ENCODE assay signal across 14 mouse cellular contexts in genomic region chr2:129360197-129360596, GRCm38 (mm10). TPM values are rescaled to one million over a fixed set of nuclear protein-coding genes. Genes with fewer than 3 reads are reported as not detected.
DNase-seq lines count a peak whose midpoint lies in the region; ATAC-seq lines count a peak whose summit lies in the region.
"Had no signal": no experiment of that assay in that cellular context is flagged by ENCODE, and none has a peak within 500 bp of the region (broad histone marks: within the 10 kb centered on the region; RNA-seq: fewer than 3 reads in every experiment).

No protein-coding gene starts in this region.

- no peaks in the 10 kb centered on the region for H3K9me3 ChIP-seq in hindbrain, embryonic 16.5 days (ENCODE audit: control insufficient read depth, low read length)

- no peaks in the 10 kb centered on the region for H3K4me1 ChIP-seq in hindbrain, embryonic 16.5 days (ENCODE audit: control insufficient read depth, insufficient read depth, low read depth, low read length)

- intact Hi-C loops in left cerebral cortex, postnatal 14 days (cut with DNase I): no loop called here

- H3K4me3 ChIP-seq in hindbrain, embryonic 16.5 days (ENCODE audit: low read length): no peak overlapping the region

- no peak for ATAC-seq in hindbrain, embryonic 16.5 days

- no peak overlapping the region for H3K27ac ChIP-seq in hindbrain, embryonic 16.5 days (ENCODE audit: low read depth, low read length)
- H3K27ac ChIP-seq: liver, embryonic 14.5 days had no signal

- H3K9ac ChIP-seq in hindbrain, embryonic 16.5 days (ENCODE audit: low read depth, low read length): no peak overlapping the region
- H3K9ac ChIP-seq: liver, embryonic 14.5 days had no signal

- peak; percentile 65 for DNase-seq in layer of hippocampus, adult 11-12 months (ENCODE audit: low spot score)
- DNase-seq in layer of hippocampus, postnatal 10 days (ENCODE audit: low spot score in 2 of 2): no peak
- peak; percentile 66 to 86 for DNase-seq in frontal cortex, postnatal 36 days (ENCODE audit: low spot score in 2 of 2)
- peak; percentile 72 to 80 for DNase-seq in left cerebral cortex, postnatal 14 days (ENCODE audit: low spot score in 2 of 2)
- DNase-seq in right cerebral cortex, adult 2 months (ENCODE audit: low spot score in 2 of 2): peak; percentile 72 to 76
- DNase-seq in spleen, postnatal 10 days (ENCODE audit: low spot score in 2 of 2): no peak
- no peak for DNase-seq in urinary bladder, adult 2 months (ENCODE audit: low spot score)
- DNase-seq: heart, postnatal 36 days; thymus, adult 18-20 months had no signal

- H3K4me2 ChIP-seq in hindbrain, embryonic 16.5 days (ENCODE audit: low read length): no peak overlapping the region

- no peaks in the 10 kb centered on the region for H3K27me3 ChIP-seq in hindbrain, embryonic 16.5 days (replicated peaks; ENCODE audit: control insufficient read depth, insufficient read depth, low read length)

- no peaks in the 10 kb centered on the region for H3K36me3 ChIP-seq in hindbrain, embryonic 16.5 days (ENCODE audit: control insufficient read depth, insufficient read depth, low read length)

- WGBS in hindbrain, embryonic 16.5 days: 92% methylated on average over 10 of the region's 10 CpGs

RNA-seq across cellular contexts. Expression of gene Il1b, which starts 10.7 kb away (rescaled TPM):
- not detected for total RNA-seq in layer of hippocampus, postnatal 10 days (2021)
- total RNA-seq in left cerebral cortex, postnatal 14 days (2021): under 1 TPM; 0.26 to 0.36 TPM
- 0.16 TPM in 1 of 2 replicates, not detected in the other for polyA plus RNA-seq in hindbrain, embryonic 16.5 days (2015; fragmentation: Nextera tagmentation; extraction: Ambion mirVana)
- 0.28 and 0.49 TPM in 2 replicates for polyA plus RNA-seq in urinary bladder, adult 2 months (2012; rRNA removed)

RNA-seq across cellular contexts. Expression of gene Il1a, which starts 50.4 kb away (rescaled TPM):
- under 1 TPM in 1 of 2 experiments, not detected in 1; 0.56 TPM for total RNA-seq in layer of hippocampus, postnatal 10 days (2021)
- under 1 TPM; 0.40 to 0.66 TPM for total RNA-seq in left cerebral cortex, postnatal 14 days (2021)
- polyA plus RNA-seq in hindbrain, embryonic 16.5 days (2015; fragmentation: Nextera tagmentation; extraction: Ambion mirVana): 0.19 and 0.34 TPM in 2 replicates
- not detected in 2 replicates for polyA plus RNA-seq in urinary bladder, adult 2 months (2012; rRNA removed)
- total RNA-seq: gastrocnemius, postnatal 4 days; heart, postnatal 36 days had no signal
- polyA plus RNA-seq: embryonic facial prominence, embryonic 14.5 days; kidney, embryonic 16.5 days had no signal

Comparison
In these comparisons a context has a peak if more than half of its experiments do, and no peak if none do; other contexts are left out.
1. DNase-seq: peak in layer of hippocampus, adult 11-12 months (single experiment), frontal cortex, postnatal 36 days (2 of 2), left cerebral cortex, postnatal 14 days (2 of 2) and right cerebral cortex, adult 2 months (2 of 2); none in layer of hippocampus, postnatal 10 days (0 of 2), spleen, postnatal 10 days (0 of 2) and urinary bladder, adult 2 months (single experiment).